Mouse (Mus musculus): ENCODE data around the gene Foxi1. TPM values are rescaled to one million over a fixed set of nuclear protein-coding genes. Genes with fewer than 3 reads are reported as not detected.
A peak's percentile ranks its signal among the peaks of the same experiment; 100 is the strongest.

Foxi1 gene
- total and polyA plus RNA-seq, 3 experiments: not detected

GRCm38 (mm10) chr11:34194158-34194941 is 13.5 kb downstream of the Foxi1 start:
- no peaks in the 10 kb centered on the region for H3K9me3 ChIP-seq (replicated peaks; ENCODE audit: insufficient read depth, low read length)
- peak; percentile 14 for DNase-seq (ENCODE audit: low read depth, low spot score)
- TF ChIP-seq ZMIZ1 (IDR thresholded peaks at IDR 0.05; ENCODE audit: low read depth, low read length): no peak
- no peak for TF ChIP-seq MEF2A (IDR thresholded peaks at IDR 0.05; ENCODE audit: extremely low read depth, insufficient replicate concordance, low read depth, low read length, poor library complexity, severe bottlenecking)
- TF ChIP-seq POLR2A (IDR thresholded peaks at IDR 0.05; ENCODE audit: control insufficient read depth in 1 of 2, insufficient read depth in 1 of 2, low read depth in 1 of 2, low read length in 2 of 2, poor library complexity in 1 of 2): no peak
- TF ChIP-seq ZC3H11A (IDR thresholded peaks at IDR 0.05; ENCODE audit: low read depth, low read length): no peak
- TF ChIP-seq ZNF384 (IDR thresholded peaks at IDR 0.05; ENCODE audit: low read depth, low read length): no peak
- no peak for TF ChIP-seq RCOR1 (IDR thresholded peaks at IDR 0.05; ENCODE audit: low read depth, low read length)
- no peak for TF ChIP-seq USF2 (IDR thresholded peaks at IDR 0.05; ENCODE audit: borderline replicate concordance in 1 of 2, insufficient read depth in 1 of 2, low read depth in 1 of 2, low read length in 2 of 2)
- TF ChIP-seq UBTF (IDR thresholded peaks at IDR 0.05; ENCODE audit: borderline replicate concordance, insufficient read depth, low read depth, low read length): no peak
- TF ChIP-seq SMC3 (IDR thresholded peaks at IDR 0.05; ENCODE audit: low read depth, low read length): no peak
- no peak for TF ChIP-seq GATA1 (IDR thresholded peaks at IDR 0.05; ENCODE audit: low read depth, low read length)
- TF ChIP-seq NELFE (IDR thresholded peaks at IDR 0.05; ENCODE audit: low read depth, low read length): no peak
- TF ChIP-seq GABPA (IDR thresholded peaks at IDR 0.05; ENCODE audit: low read depth, low read length): no peak
- no peak for TF ChIP-seq E2F4 (IDR thresholded peaks at IDR 0.05; ENCODE audit: borderline replicate concordance, low read depth, low read length)
- TF ChIP-seq MYB (IDR thresholded peaks at IDR 0.05; ENCODE audit: low read depth, low read length): no peak
- no peak for TF ChIP-seq KAT2A (conservative IDR thresholded peaks at IDR 0.05; ENCODE audit: low read depth, low read length)
- no peak for TF ChIP-seq BHLHE40 (IDR thresholded peaks at IDR 0.05; ENCODE audit: borderline replicate concordance, low read depth, low read length)
- no peaks in the 10 kb centered on the region for H3K36me3 ChIP-seq (ENCODE audit: control insufficient read depth in 1 of 2, insufficient read depth in 2 of 2, low read length in 2 of 2)
- H3K27ac ChIP-seq (ENCODE audit: control insufficient read depth, low read depth, low read length): no peak overlapping the region
- no peak overlapping the region for H3K9ac ChIP-seq (ENCODE audit: control insufficient read depth, low read depth, low read length, poor library complexity, severe bottlenecking)
- H3K27me3 ChIP-seq (ENCODE audit: control insufficient read depth in 1 of 2, insufficient read depth in 2 of 2, low read length in 2 of 2): peaks cover 35 to 49% of the 10 kb centered on the region in 2 experiments
- H3K4me1 ChIP-seq (ENCODE audit: control insufficient read depth in 1 of 2, insufficient read depth in 2 of 2, low read length in 2 of 2): no peaks in the 10 kb centered on the region
- no peak overlapping the region for H3K4me3 ChIP-seq (ENCODE audit: control insufficient read depth in 1 of 2, insufficient read depth in 1 of 2, low read depth in 2 of 2, low read length in 2 of 2)
- H3K79me2 ChIP-seq (ENCODE audit: control insufficient read depth, insufficient read depth, low read length, poor library complexity): no peaks in the 10 kb centered on the region

- Histone ChIP-seq H3K9ac (ENCODE audit: control insufficient read depth, low read depth, low read length, poor library complexity, severe bottlenecking) (no peak overlapping the region), H3K27me3 (ENCODE audit: control insufficient read depth in 1 of 2, insufficient read depth in 2 of 2, low read length in 2 of 2) (peaks cover 35 to 49% of the 10 kb centered on the region in 2 experiments), H3K79me2 (ENCODE audit: control insufficient read depth, insufficient read depth, low read length, poor library complexity) (no peaks in the 10 kb centered on the region), H3K27ac (ENCODE audit: control insufficient read depth, low read depth, low read length) (no peak overlapping the region), H3K4me3 (ENCODE audit: control insufficient read depth in 1 of 2, insufficient read depth in 1 of 2, low read depth in 2 of 2, low read length in 2 of 2) (no peak overlapping the region), H3K9me3 (replicated peaks; ENCODE audit: insufficient read depth, low read length) (no peaks in the 10 kb centered on the region), H3K4me1 (ENCODE audit: control insufficient read depth in 1 of 2, insufficient read depth in 2 of 2, low read length in 2 of 2) (no peaks in the 10 kb centered on the region), H3K36me3 (ENCODE audit: control insufficient read depth in 1 of 2, insufficient read depth in 2 of 2, low read length in 2 of 2) (no peaks in the 10 kb centered on the region)
- TF ChIP-seq MYB (IDR thresholded peaks at IDR 0.05; ENCODE audit: low read depth, low read length) (no peak), POLR2AphosphoS5 (IDR thresholded peaks at IDR 0.05; ENCODE audit: borderline replicate concordance, low read depth, low read length) (no peak), CHD1 (IDR thresholded peaks at IDR 0.05; ENCODE audit: low read depth, low read length) (no peak), MXI1 (IDR thresholded peaks at IDR 0.05; ENCODE audit: low read depth, low read length) (no peak), MEF2A (IDR thresholded peaks at IDR 0.05; ENCODE audit: extremely low read depth, insufficient replicate concordance, low read depth, low read length, poor library complexity, severe bottlenecking) (no peak), ZC3H11A (IDR thresholded peaks at IDR 0.05; ENCODE audit: low read depth, low read length) (no peak), JUND (IDR thresholded peaks at IDR 0.05; ENCODE audit: low read depth, low read length) (no peak), GABPA (IDR thresholded peaks at IDR 0.05; ENCODE audit: low read depth, low read length) (no peak), NELFE (IDR thresholded peaks at IDR 0.05; ENCODE audit: low read depth, low read length) (no peak), GATA1 (IDR thresholded peaks at IDR 0.05; ENCODE audit: low read depth, low read length) (no peak), SIN3A (IDR thresholded peaks at IDR 0.05; ENCODE audit: low read length) (no peak), ZKSCAN1 (IDR thresholded peaks at IDR 0.05; ENCODE audit: low read depth, low read length) (no peak), CHD2 (IDR thresholded peaks at IDR 0.05; ENCODE audit: low read length) (no peak), SMC3 (IDR thresholded peaks at IDR 0.05; ENCODE audit: low read depth, low read length) (no peak)
- no peak for DNase-seq (ENCODE audit: low read depth, low spot score)
These were observed 14.2 kb downstream of the Foxi1 start for GRCm38 (mm10) chr11:34193658-34194057.
